Mouse (Mus musculus): ENCODE results near the gene Serpinb6c.
"Not testable (repeated sequence)": the region's sequence is repeated elsewhere in the genome, so short reads cannot be mapped to it uniquely, and the experiment has no call there.

Serpinb6c gene

GRCm38 (mm10) chr13:33905176-33905954 lies at the start of gene Serpinb6c:
Gene Serpinb6c, minus strand, starts transcription at chr13:33905708.
- no peak for DNase-seq

GRCm38 (mm10) chr13:33952947-33953346 lies 47.4 kb upstream of the Serpinb6c start:
- DNase-seq = no peak

- no peak for DNase-seq
Observed at GRCm38 (mm10) chr13:33952075-33952449, 46.6 kb upstream of the Serpinb6c start.

- DNase-seq = no peak
Observed at GRCm38 (mm10) chr13:33951308-33952074, 46.0 kb upstream of the Serpinb6c start.

- DNase-seq = no peak
Observed at GRCm38 (mm10) chr13:33942212-33942779, 36.8 kb upstream of the Serpinb6c start.

- DNase-seq = no peak
Observed at GRCm38 (mm10) chr13:33941288-33941808, 35.8 kb upstream of the Serpinb6c start.

GRCm38 (mm10) chr13:33937587-33937986 lies 32.1 kb upstream of the Serpinb6c start:
- not testable (repeated sequence) for DNase-seq

- DNase-seq = no peak
Observed at GRCm38 (mm10) chr13:33937151-33937550, 31.6 kb upstream of the Serpinb6c start.

- peak; percentile 58 for DNase-seq
Observed at GRCm38 (mm10) chr13:33935465-33936181, 30.1 kb upstream of the Serpinb6c start.

- no peak for DNase-seq
Observed at GRCm38 (mm10) chr13:33934743-33935142, 29.2 kb upstream of the Serpinb6c start.

GRCm38 (mm10) chr13:33930912-33931311 lies 25.4 kb upstream of the Serpinb6c start:
- no peak for DNase-seq

GRCm38 (mm10) chr13:33930281-33930680 lies 24.8 kb upstream of the Serpinb6c start:
- no peak for DNase-seq

- DNase-seq = no peak
Observed at GRCm38 (mm10) chr13:33921699-33922098, 16.2 kb upstream of the Serpinb6c start.

- no peak for DNase-seq
Observed at GRCm38 (mm10) chr13:33921041-33921440, 15.5 kb upstream of the Serpinb6c start.

- DNase-seq = no peak
Observed at GRCm38 (mm10) chr13:33906821-33907220, 1.3 kb upstream of the Serpinb6c start.

- DNase-seq = no peak
Observed at GRCm38 (mm10) chr13:33903290-33903689, 2.2 kb downstream of the Serpinb6c start.

GRCm38 (mm10) chr13:33894207-33894606 lies 11.3 kb downstream of the Serpinb6c start:
- peak; percentile 7 for DNase-seq

GRCm38 (mm10) chr13:33843308-33843707 lies 62.2 kb downstream of the Serpinb6c start, which contains the start of gene Serpinb6e:
Gene Serpinb6e, minus strand, starts transcription at chr13:33843408.
- no peak for DNase-seq

- DNase-seq = no peak
Observed at GRCm38 (mm10) chr13:33830751-33831150, 74.8 kb downstream of the Serpinb6c start.

All from cerebellum, adult 11 months (tissue).